Mouse (Mus musculus) midbrain, postnatal 0 days (tissue): Measurements from ENCODE around the gene Gm7137. TPM values are rescaled to one million over a fixed set of nuclear protein-coding genes. Genes with fewer than 3 reads are reported as not detected.
"Not testable (repeated sequence)": the region's sequence is repeated elsewhere in the genome, so short reads cannot be mapped to it uniquely, and the experiment has no call there.

Source experiments
- ATAC-seq: fragments of 200-750 bp; cut with Nextera tagmentation; 2 replicates; pipeline ENCODE4 v1.8.0; 2017; ENCODE audit warnings: moderate number of reproducible peaks, mild to moderate bottlenecking, moderate TSS enrichment, moderate library complexity; ENCODE audit not compliant: low FRiP score
- DNase-seq: peaks from one replicate; pipeline ENCODE4 v3.0.0-alpha.2; 2015; ENCODE audit warnings: low spot score
- H3K27ac ChIP-seq: fragments of 300-500 bp; sonication (generic); 2 replicates; pipeline ENCODE4 v1.5.1; 2014; ENCODE audit warnings: low read depth, mild to moderate bottlenecking, low read length, mixed read lengths
- H3K27me3 ChIP-seq: fragments of 300-500 bp; sonication (generic); 2 replicates; pipeline ENCODE4 v1.6.1; 2014; ENCODE audit warnings: low read length, control low read depth, mixed read lengths; ENCODE audit not compliant: insufficient read depth
- H3K36me3 ChIP-seq: fragments of 300-500 bp; sonication (generic); 2 replicates; pipeline ENCODE4 v1.6.1; 2014; ENCODE audit warnings: low read length, control low read depth, mixed read lengths; ENCODE audit not compliant: insufficient read depth
- H3K4me1 ChIP-seq: fragments of 300-500 bp; sonication (generic); 2 replicates; pipeline ENCODE4 v1.6.1; 2014; ENCODE audit warnings: mild to moderate bottlenecking, control low read depth, antibody characterized with exemption, low read length, mixed read lengths; ENCODE audit not compliant: insufficient read depth
- H3K4me2 ChIP-seq: fragments of 300-500 bp; sonication (generic); 2 replicates; pipeline ENCODE4 v1.6.1; 2014; ENCODE audit warnings: low read depth, mild to moderate bottlenecking, low read length, mixed read lengths; ENCODE audit not compliant: poor library complexity, severe bottlenecking
- H3K4me3 ChIP-seq: fragments of 300-500 bp; sonication (generic); 2 replicates; pipeline ENCODE4 v1.5.1; 2014; ENCODE audit warnings: low read depth, mild to moderate bottlenecking, low read length, moderate library complexity
- H3K9ac ChIP-seq: fragments of 300-500 bp; sonication (generic); replicated peaks from 2 replicates; pipeline ENCODE4 v1.6.1; 2014; ENCODE audit warnings: mild to moderate bottlenecking, low read length, moderate library complexity, mixed read lengths; ENCODE audit not compliant: poor library complexity, severe bottlenecking
- H3K9me3 ChIP-seq: fragments of 300-500 bp; sonication (generic); 2 replicates; pipeline ENCODE4 v1.6.1; 2016; ENCODE audit warnings: low read length, control low read depth
- CTCF ChIP-seq: IDR thresholded peaks from 2 replicates; pipeline ENCODE4 v1.5.1; 2016; ENCODE audit warnings: antibody characterized with exemption, mild to moderate bottlenecking
- WGBS: fragments of 180-500 bp; shearing (Covaris S2); extraction: QIAGEN DNeasy Blood & Tissue Kit; methylation state at CpG from one replicate; pipeline ENCODE4 v1.1.7; 2014; 5-methylcytosine and 5-hydroxymethylcytosine counted together
- polyA plus RNA-seq: library from polyadenylated mRNA; unstranded; fragments of >200 nt; fragmentation: Nextera tagmentation; extraction: Ambion mirVana; gene quantifications from 2 replicates; pipeline ENCODE4 v1.2.1, GENCODE M21; 2015
- total RNA-seq: library from RNA; depleted of rRNA; stranded (reverse); fragments of >200 nt; gene quantifications from 2 replicates; pipeline ENCODE4 v1.2.3, GENCODE M21; 2014

The Gm7137 gene
- total and polyA plus RNA-seq, 2 experiments from 2014 or later, result not detected

DNA sequence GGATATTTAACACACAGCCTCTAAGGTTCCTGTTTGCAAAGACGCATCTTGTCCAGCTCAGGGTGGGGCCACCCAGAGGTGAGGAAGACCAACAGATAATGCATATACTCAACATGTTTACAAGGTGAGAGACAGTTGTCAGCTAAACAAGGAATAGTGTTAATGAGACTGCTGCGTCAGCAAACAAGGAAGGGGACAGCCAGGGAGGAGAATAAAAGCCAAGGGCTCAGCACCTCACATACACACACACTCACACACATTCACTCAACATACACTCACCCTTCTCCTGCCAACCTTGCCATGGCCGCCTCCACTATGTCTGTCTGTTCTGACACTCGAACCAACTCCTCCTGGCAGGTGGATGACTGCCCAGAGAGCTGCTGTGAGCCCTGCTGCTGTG is 26.4 kb upstream of the Gm7137 start, which contains the start of gene Gm2696:
TSS of gene Gm2696 (plus strand) at position 301 of the 400 bp plus-strand sequence.
- Histone ChIP-seq H3K9me3 (no peaks in the 10 kb centered on the region), H3K36me3 (no peaks in the 10 kb centered on the region), H3K27ac (no peak within 1 kb of the TSS), H3K4me1 (no peaks in the 10 kb centered on the region), H3K9ac (no peak within 1 kb of the TSS), H3K4me2 (no peak within 1 kb of the TSS), H3K27me3 (no peaks in the 10 kb centered on the region; the same call in 1 of the 2 replicates), H3K4me3 (no peak within 1 kb of the TSS)
- no peak for ATAC-seq
- DNase-seq, result no peak
- 55% methylated on average over 4 of the region's 4 CpGs for WGBS
- TF ChIP-seq CTCF, result no peak

GRCm38 (mm10) chr10:77811743-77812142 is 23.7 kb upstream of the Gm7137 start, which contains the start of gene Gm9507:
Gm9507 (minus strand) TSS chr10:77811843.
- H3K9me3 ChIP-seq, result no peaks in the 10 kb centered on the region
- 75% methylated on average over 5 of the region's 5 CpGs for WGBS
- no peak within 1 kb of the TSS for H3K4me3 ChIP-seq
- no peak within 1 kb of the TSS for H3K27ac ChIP-seq
- no peak for TF ChIP-seq CTCF
- no peaks in the 10 kb centered on the region for H3K4me1 ChIP-seq
- DNase-seq (no peak), ATAC-seq (no peak)
- H3K27me3 ChIP-seq, result no peaks in the 10 kb centered on the region
- H3K9ac ChIP-seq, result no peak within 1 kb of the TSS
- no peak within 1 kb of the TSS for H3K4me2 ChIP-seq
- no peaks in the 10 kb centered on the region for H3K36me3 ChIP-seq

DNA sequence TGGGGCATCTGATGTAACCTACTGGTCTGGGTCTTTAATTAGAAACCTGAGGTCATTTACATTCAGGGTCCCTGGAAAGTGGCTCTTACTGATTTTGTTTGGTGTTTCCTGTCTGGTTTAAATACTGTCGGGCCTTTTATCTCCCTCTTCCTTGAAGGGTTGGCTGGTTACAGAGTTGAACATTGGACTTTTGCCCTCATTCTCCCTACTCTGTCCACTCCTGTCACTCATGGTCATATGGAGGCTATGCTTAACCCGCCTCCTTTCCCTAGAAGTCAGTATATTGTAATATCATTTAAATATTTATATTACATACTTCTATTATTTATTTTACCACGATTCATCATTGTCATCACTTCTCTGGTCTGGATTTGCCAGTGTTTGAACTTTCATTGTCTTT is 16.1 kb upstream of the Gm7137 start:
- ATAC-seq (no peak), DNase-seq (no peak)
- WGBS, result 80% methylated on average over 3 of the region's 3 CpGs
- Histone ChIP-seq H3K36me3 (no peaks in the 10 kb centered on the region), H3K4me1 (no peaks in the 10 kb centered on the region), H3K27me3 (no peaks in the 10 kb centered on the region), H3K4me2 (no peak overlapping the region), H3K9me3 (no peaks in the 10 kb centered on the region), H3K4me3 (no peak overlapping the region), H3K9ac (no peak overlapping the region), H3K27ac (no peak overlapping the region)
- no peak for TF ChIP-seq CTCF

DNA sequence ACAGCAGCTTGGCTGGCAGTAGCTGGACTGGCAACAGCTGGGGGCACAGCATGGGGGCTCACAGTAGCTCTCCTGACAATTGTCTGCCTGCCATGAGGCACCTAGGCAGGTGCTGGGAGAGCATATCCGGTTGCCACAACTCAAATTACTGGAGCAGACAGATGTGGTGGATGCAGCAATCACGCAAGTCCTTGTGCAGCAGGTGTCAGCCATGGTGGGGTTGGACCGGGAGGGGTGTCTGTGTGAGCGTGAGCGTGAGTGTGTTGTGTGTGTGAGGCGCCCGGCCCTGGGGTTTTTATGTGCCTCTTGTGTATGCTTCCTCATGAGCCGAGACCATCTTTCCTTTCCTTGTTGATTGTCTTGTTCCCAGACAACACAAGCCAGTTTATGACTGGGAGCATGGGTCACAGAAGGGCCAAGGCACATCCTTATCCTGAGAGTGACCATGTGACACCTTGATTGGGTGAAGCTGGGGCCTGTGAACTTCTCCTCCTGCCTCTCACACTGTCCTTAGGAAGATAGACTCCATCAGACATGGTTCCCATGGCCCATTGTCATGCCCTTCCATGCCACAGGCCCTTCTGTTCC is 11.0 kb upstream of the Gm7137 start, which contains the start of gene Gm19668:
TSS of gene Gm19668 (minus strand) at position 213 of the 588 bp plus-strand sequence.
- no peak within 1 kb of the TSS for H3K27ac ChIP-seq
- ATAC-seq (no peak), DNase-seq (no peak)
- H3K9ac ChIP-seq, result no peak within 1 kb of the TSS
- TF ChIP-seq CTCF, result no peak
- no peak within 1 kb of the TSS for H3K4me3 ChIP-seq
- no peaks in the 10 kb centered on the region for H3K9me3 ChIP-seq
- H3K36me3 ChIP-seq, result no peaks in the 10 kb centered on the region
- no peaks in the 10 kb centered on the region for H3K4me1 ChIP-seq
- H3K4me2 ChIP-seq, result no peak within 1 kb of the TSS
- no peaks in the 10 kb centered on the region for H3K27me3 ChIP-seq
- WGBS, result 71% methylated on average over 8 of the region's 8 CpGs

GRCm38 (mm10) chr10:77798164-77798920 is 10.3 kb upstream of the Gm7137 start:
- H3K4me2 ChIP-seq, H3K4me3 ChIP-seq, H3K36me3 ChIP-seq, H3K27ac ChIP-seq, H3K9me3 ChIP-seq, H3K27me3 ChIP-seq, ATAC-seq, H3K4me1 ChIP-seq, DNase-seq, H3K9ac ChIP-seq: not testable (repeated sequence)
- WGBS, result 39% methylated on average over 3 of the region's 3 CpGs

DNA sequence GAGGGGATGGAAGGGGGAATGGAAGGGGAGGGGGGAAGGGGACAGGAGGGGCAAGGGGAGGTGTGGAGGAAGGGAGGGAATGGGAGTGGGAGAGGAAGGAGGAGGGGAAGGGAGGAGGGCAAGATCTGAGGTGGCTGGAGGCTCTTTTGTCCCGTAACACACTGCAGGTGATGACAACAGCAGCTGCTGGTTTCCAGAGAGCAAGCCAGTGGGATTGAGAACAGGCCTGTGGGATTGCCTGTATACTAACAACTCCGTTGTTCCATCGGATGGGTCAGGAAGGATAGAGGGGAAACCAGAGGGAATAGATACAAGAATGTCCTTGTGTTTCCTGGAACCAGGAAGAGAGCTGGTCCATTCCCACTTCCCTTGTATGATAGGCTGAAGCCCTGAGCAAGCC is 9.7 kb upstream of the Gm7137 start:
- no peaks in the 10 kb centered on the region for H3K36me3 ChIP-seq
- TF ChIP-seq CTCF, result no peak
- no peak overlapping the region for H3K4me3 ChIP-seq
- no peaks in the 10 kb centered on the region for H3K9me3 ChIP-seq
- H3K27me3 ChIP-seq, result no peaks in the 10 kb centered on the region
- no peaks in the 10 kb centered on the region for H3K4me1 ChIP-seq
- 13% methylated on average over 3 of the region's 3 CpGs for WGBS
- no peak overlapping the region for H3K4me2 ChIP-seq
- H3K27ac ChIP-seq, result no peak overlapping the region
- no peak for DNase-seq
- no peak overlapping the region for H3K9ac ChIP-seq
- ATAC-seq, result no peak
